Mouse (Mus musculus) lung, postnatal 14 days (tissue): ENCODE data around the gene Psen2.

Experiments used
- DNase-seq: peaks from one replicate; pipeline ENCODE4 v3.0.0; 2021

Gene Psen2

DNA sequence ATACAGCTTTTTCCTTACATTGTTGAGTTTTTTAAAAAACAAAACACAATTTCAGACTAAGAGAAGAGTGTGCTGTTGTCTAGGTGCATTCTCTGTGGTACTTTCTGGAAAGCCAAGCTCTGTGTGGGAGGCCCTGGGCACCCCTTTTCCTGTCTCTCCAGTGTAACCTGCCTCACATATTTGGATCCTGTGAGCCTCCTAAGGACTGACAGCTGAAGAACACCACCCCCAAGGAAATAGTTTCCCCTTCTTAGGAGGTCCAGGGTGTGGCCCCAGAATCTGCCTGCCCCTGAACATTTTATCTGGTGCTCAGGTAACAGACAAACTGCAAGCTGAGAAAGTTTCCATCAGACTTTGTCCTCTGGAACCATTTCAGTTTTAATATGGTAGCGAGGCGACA is 5.8 kb upstream of the Psen2 start:
- DNase-seq: no peak

- DNase-seq: peak; percentile 97
Observed at GRCm38 (mm10) chr1:180268249-180269031, 5.2 kb upstream of the Psen2 start.

DNA sequence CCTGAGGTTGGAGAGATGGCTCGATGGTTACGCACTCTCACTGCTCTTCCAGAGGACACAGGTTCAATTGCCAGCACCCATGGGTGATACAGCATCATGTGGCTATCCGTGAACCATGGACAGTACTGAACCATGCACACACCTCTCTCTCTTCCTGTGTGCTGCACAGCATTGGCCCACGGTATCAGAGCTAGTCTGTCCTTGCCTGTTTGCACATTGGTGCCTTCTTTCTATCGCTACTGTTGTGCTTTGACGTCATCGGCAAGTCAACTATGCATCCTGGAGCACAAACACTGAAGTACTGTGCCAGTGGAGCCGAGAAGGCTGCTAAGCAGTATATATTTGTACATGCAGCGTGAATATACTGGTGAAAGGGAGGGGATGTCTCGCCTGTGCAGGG is 3.9 kb upstream of the Psen2 start:
- DNase-seq: no peak

GRCm38 (mm10) chr1:180265399-180265798 is 2.2 kb upstream of the Psen2 start:
- peak; percentile 71 for DNase-seq

- DNase-seq: no peak
Observed at GRCm38 (mm10) chr1:180264851-180265250, 1.6 kb upstream of the Psen2 start.

- DNase-seq: no peak
Observed at GRCm38 (mm10) chr1:180264389-180264788, 1.2 kb upstream of the Psen2 start.

GRCm38 (mm10) chr1:180261857-180262570 is 1.2 kb downstream of the Psen2 start:
- DNase-seq: no peak

DNA sequence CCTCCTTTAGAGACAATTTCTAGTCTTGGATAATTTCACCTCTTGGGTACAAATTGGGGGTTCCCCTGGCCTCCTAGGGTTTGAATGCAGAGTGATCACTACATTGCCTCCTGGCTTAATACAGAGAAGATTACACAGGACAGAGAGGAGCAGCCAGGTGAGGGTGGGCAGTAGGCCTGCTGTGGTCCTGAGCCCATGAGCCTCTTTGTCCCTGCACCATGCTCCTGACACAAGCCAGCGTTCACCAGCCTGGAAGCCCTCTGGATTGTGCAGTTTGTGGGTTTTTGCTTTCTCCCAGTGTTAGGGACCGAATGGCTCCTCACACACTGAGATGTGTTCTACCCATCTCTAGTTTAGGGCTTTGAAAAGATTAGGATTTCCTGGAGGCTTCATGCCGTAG is 1.8 kb downstream of the Psen2 start:
- DNase-seq: no peak

DNA sequence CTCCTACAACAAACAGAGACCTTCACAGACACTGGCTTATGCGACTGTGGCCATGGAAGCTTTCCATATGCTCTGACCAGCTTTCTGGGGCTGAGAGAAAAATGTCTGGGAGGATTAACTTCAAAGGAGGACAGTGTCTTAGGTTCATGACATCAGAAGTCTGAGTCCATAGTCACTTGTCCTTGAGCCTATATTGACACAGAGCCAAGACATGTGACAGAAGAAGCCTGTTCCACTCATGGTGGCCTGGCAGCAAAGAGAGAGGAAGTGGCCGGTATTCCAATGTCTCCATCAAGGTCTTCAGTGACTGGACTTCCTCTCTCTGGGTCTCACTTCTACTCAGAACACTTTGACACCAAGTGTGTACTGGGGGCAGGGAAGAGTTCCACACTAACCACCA is 2.4 kb downstream of the Psen2 start:
- DNase-seq: no peak

DNA sequence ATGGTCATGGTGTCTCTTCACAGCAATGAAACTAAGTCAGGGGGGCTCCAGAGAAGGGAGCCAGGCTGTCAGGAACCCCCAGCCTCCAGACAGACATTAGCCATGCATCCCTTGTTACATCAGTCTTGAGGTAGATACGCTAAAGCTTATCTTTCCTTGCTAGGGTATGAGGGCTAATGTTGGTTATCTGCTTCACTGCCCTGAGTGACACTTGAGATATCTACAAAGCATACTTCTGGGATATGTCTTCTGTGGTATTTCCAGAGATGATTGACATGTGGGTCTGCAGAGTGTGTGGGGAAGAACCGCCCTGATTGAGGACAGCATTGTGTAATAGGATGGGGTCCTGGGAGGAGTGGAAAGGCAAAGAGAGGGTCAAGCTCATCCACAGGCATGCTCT is 3.5 kb downstream of the Psen2 start:
- DNase-seq: no peak

DNA sequence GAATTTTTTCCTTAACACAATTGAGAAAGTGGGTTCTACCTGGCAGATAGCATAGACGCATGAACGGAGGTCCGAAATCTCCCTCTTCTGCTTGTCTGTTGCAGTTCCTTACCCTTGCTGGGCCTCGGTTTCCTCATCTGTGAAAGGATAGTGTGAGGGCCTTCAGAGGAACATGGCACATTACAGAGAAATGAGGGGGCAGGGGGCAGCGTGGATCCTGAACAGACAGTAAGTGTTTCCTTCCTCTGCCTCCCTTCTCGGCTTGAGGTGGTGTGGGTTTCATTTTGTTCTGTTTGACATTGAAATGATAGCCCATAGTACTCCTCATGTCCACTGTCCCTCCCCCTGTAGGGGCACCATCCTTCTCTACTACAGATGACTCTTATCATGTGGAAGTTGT is 5.8 kb downstream of the Psen2 start:
- no peak for DNase-seq

- no peak for DNase-seq
Observed at GRCm38 (mm10) chr1:180256866-180257265, 6.4 kb downstream of the Psen2 start.

GRCm38 (mm10) chr1:180256138-180256674 is 7.0 kb downstream of the Psen2 start:
- peak; percentile 99 for DNase-seq

- DNase-seq: peak; percentile 40
Observed at GRCm38 (mm10) chr1:180255294-180256117, 7.7 kb downstream of the Psen2 start.

DNA sequence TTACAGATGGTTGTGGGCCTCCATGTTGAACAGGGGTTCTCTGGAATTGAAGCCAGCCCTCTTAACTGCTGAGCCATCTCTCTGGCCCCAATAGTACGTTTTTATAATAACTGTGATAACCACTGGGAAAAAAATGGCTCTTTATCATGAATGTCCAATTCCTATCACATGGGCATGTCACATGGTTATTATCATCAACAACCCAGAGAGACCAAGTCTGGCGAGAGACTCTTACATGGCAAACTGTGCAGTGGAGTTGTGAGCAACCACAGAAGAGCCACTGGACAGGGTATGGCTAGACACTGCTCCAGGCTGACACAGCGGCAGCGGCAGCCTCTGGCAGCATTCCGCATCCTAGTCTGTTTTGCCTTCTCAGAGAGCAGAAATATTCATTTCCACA is 8.9 kb downstream of the Psen2 start:
- DNase-seq: no peak

DNA sequence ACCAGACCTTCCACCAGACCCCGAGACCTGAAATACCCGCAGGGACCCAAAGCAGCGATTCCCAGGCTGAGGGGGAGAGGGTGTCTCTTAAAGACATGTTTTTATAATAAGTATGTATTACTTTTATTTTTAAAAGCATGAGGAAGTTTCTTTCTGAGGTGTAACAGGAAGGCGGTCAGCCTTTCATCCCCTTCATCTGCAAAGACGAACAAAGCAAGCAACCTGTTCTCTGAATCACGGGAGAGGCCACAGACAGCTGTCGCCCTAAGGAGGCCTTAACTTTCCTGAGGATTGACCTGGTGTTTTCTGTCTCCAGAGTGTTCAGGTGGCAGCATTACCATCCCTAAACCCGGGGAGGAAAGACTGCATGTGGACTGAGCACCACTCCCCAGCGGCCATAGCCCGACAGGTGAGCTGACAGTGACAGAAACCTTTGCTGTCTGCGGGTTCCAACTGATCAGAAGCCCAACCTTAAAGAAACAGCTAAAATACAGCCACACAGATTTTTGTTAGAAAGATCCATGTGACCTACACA is 10.5 kb downstream of the Psen2 start:
- no peak for DNase-seq

DNA sequence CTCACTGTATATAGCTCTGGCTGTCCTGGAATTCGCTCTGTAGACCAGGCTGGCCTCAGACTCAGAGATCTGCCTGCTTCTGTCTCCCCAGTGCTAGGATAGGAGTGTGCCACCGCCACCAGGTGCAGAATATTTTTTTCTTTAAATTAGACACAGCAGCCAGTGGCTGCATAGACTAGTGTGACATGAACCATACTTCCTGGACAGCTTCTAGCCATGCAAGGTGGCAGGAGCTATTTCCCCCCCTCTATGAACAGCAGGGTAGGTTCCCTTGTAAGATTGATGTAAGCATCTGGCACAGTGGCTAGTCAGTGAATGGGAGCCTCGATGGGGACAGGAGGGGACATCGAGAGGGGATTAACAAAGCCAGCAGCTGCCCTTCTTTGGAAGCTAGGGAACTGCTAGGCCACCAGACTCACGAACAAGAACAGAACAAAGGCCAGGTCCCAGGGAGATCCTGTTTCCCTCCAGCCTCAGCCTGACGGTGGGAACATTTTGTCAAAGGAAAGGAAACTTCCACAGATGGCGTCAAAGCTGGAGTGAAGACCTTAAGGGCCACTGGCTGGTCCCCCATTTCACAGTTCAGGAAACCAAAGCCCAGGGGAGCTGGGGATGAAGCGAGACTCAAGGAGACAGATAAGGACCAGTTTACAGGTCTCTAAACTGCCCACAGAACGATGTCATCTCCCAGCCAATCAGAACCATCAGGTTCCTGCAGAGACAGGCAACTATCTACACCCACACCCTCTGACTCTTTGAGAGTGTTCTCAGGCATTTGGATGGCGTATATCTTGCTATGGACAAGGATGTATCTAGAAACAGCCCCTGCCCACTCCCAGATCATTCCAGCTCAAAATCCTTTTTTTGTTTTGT is 11.8 kb downstream of the Psen2 start:
- DNase-seq: no peak

GRCm38 (mm10) chr1:180250441-180250830 is 12.8 kb downstream of the Psen2 start:
- no peak for DNase-seq

GRCm38 (mm10) chr1:180249666-180250440 is 13.4 kb downstream of the Psen2 start:
- DNase-seq: peak; percentile 71

DNA sequence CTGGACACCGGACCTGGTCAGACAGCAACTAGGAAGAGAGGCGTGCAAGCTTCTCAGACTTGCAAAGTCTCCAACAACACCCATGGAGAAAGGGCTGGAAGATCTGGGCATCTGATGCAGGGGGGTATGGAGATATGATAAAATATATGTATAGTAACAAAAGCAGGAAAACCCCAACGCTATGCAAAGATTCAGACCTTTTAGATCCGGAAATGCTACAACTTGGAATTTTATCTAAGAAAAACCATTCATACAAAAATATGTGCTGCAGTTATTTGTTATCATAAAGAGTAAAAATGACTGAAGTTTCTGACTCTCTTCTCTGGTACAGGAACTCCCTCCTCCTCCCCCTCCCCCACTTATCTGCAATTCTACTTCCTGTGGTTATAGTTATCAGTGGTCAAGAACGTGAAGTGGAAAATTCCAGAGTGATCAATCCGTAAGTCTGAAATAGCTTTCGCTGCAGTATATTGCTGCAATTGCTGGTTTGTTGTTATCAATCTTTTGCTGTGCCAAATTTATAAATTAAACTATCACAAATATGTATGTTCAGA is 14.6 kb downstream of the Psen2 start:
- no peak for DNase-seq

DNA sequence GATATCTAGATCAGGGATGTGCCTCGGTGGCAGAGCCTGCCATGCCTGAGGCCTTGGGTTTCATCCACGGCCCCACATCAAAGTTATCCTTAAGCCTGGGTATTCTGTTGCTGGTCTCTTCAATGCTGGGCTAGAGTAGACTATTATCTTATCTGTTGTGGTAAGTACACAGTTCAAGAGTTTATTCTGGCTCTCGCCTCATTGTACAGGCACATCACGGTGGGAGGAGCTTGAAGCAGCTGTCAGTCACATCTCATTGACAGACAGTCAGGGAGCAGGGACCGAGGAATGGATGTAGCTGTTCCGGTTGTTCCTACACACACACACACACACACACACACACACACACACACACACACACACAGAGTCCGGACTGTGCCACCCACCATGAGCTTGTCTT is 15.3 kb downstream of the Psen2 start:
- DNase-seq: no peak
